Mouse (Mus musculus): ENCODE measurements around the gene Nlrc5. TPM values are rescaled to one million over a fixed set of nuclear protein-coding genes. Genes with fewer than 3 reads are reported as not detected.

Gene Nlrc5
- total RNA-seq, 2 experiments from 2014 or later: 0.77 to 10.7 TPM

DNA sequence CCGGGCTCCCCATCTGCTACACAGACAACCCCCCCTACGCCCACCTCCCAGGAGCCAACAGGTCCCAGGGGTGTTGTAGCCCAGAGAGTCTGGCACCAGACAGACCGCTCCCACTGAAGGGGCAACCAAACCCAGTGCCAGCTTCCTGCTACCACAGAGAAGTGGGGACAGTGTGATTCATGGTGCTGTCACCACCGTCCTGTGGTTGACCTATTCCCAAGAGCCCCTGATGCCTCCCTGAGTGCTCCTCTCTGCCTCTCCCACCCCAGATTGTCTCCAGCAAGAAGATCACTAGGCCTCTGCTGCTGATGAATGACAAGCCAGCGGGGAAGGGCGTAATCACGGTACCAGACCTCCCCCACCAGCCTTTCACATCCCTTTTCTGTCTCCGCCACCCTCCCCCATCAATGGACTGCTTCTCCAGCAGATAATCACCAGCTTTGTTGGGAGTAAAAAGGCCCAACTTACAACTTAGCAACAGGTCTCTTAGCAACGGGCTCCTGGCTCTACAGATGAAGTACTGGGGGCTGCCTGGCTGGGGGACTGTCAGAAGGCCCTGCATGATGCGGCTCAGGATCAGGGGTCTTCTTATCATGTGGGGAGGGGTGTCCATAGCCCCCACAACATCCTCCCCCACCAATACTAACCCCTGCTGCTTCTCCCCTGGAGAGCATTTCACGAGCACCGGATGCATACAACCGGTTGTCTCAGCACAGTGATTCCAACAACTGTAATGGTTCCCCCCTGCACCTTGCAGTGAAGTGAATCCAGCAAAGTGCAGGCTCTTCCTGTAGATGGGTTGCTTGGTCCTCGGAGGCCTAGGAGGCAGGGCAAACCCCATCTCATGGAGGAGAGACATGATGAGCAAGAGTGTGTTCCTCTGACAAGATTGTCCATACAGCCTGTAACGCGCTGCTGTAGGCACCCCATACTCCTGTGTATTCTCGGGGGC lies 117.6 kb downstream of the Nlrc5 start:
- ATAC-seq (replicated peaks; ENCODE audit: low FRiP score, poor library complexity, severe bottlenecking): no peak

DNA sequence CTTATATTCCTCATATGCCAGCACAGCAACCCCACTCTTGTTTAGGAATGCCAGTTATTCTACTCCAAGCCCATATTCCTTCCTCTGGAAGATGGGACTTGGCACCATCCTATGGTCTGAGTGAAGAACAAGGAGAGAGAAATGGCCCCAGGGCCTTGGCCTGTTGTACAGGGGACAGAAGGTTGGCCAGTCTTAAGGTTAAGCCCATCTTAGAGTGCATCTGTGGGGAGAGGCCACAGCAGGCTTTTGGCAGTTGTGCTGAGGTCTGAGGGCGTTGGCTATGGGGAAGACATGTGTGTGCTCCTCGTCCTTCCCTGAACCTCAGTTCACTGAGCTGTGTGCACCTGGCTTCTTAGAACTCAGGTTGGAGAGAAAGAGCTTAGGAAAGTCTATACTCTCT lies 118.5 kb downstream of the Nlrc5 start:
- ATAC-seq (replicated peaks; ENCODE audit: low FRiP score, poor library complexity, severe bottlenecking): no peak

DNA sequence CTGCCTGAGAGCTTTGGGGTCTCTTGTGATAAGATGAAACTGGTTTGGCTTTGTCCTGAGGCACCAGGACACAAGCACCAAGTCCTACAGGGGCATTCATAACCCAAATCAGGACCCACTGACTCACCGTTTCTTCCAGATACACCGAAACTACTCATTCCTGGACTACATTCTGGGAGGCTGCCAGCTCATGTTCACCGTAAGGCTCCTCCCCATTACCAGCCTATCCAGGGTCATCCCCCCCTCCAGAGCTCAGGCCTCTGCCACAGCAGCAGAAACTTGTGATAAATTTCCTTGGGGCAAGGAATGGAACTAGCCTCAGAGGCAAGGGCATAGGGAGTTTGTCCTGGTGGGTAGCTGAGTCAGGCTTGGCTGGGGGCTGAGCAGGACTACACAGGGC lies 123.1 kb downstream of the Nlrc5 start:
- no peak for ATAC-seq (replicated peaks; ENCODE audit: low FRiP score, poor library complexity, severe bottlenecking)

DNA sequence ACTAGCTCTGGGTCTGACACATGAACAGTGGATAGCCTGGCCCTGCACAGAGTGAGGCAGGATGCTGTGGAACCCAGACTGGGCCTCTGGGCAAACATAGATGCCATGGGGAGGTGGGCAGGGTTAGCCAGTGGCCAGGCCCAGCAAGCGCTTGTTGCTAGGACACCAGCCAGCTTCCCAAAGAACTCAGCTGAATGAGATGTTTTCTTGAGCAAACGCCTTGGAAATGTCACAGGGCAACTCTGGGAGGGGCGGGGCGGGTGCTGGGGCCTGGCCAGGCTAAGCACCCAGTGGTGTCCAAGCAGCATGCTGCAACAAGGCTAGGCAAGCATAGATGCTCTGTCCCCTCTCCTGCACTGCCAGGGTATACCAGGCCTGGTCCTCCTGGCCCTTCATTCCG lies 127.1 kb downstream of the Nlrc5 start:
- ATAC-seq (replicated peaks; ENCODE audit: low FRiP score, poor library complexity, severe bottlenecking): no peak

DNA sequence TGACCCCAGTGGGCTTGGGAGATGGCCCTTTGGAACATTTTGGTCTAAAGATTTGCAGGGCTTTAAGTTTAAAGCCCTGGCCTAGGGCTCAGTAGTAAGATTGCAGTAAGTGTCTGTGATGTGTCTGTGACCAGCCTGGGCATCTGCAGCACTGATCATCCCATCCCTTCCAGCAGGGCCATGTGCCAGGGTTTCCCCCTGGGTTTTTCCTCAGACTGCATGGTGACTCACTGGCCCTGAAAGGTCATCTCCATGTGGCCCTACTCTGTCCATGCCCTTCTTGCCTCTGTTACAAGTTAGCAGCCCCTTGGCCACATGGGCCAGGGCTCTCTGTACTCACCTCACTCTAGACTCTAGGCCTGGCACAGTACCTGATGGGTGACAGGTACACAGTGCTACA lies 130.3 kb downstream of the Nlrc5 start:
- ATAC-seq (replicated peaks; ENCODE audit: low FRiP score, poor library complexity, severe bottlenecking): no peak

DNA sequence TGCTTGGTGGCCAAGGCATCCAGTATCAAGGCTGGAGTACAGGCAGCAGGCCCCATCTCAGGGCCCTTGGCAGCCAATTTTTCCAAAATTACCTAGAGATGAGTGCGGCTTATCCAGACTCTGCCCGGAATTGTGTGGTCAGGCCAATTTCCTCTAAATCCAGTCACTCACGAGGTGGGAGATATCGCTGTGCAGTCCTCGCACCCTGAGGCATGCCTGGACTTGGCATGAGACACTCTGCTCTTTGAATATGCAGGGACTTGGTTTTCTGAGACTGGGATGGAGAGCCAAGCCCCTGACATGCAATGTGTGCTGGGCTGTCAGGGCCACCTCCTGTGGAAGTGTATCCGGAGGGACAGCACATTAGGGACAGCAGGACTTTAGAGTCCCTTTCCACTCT lies 131.9 kb downstream of the Nlrc5 start:
- ATAC-seq (replicated peaks; ENCODE audit: low FRiP score, poor library complexity, severe bottlenecking): no peak

DNA sequence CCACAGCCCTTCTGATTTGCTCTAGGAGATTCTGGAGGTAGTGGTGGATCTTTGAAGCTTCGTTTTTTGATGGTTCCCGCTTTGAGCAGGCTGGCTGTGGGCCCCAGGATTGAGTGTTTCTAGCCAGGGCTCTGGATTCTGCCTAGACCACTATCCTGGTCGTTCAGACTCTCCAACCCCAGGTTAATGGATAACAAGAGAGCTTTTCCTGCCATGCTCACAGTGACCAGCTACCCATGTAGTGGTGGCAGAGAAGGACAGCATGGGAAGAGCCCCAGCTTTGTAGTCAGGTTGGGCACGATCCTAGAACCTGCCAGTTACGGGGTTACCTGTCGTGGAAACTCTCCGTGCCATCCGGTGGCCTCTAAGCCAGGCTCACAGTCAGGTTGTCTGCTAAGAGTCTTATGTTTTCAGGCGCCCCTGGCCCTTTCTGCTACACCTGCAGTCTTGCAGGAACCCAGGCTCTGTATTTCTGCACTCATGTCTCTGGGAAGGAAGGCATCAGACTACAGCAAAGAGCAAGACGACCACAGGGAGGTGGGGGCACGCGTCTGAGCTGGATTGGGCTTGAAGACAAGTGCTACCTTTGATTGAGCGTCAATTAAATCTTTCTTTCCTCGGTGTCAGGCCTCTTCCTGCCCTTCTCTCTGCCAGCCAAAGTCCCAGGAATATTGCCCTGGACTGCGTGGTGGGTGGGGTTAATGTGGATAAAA lies 132.4 kb downstream of the Nlrc5 start:
- ATAC-seq (replicated peaks; ENCODE audit: low FRiP score, poor library complexity, severe bottlenecking): no peak

DNA sequence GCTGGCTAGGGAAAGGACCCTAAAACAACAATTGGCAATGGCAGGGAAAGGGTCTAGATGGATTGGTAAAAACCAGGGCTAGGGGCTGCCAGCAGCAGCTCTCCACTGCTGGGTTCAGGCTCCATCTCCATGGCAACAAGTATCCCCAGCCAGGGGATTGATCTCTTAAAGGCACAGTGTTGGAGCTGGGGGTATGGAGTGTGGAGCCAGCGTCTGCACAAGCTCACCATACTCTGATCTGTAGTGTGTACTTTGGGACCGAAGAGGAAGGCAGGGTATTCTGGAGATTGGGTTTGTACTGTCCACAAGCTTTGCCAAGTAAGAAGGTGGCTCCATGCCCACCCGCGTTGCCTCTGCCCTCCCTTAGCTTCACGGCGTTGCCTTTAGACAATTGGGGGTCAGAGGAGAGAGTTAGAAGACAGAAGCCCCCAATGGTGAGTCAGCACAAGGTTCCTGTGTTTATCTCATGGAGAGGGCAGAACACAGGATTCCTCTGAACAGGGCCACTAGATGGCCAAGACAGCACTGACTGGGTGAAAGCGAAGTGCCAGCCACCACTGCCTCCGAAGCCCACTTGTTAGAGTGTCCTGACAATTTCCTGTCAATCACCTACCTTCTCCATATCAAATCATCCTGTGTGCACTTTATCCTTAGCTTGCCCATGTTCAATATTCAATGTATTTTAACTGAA lies 133.1 kb downstream of the Nlrc5 start:
- no peak for ATAC-seq (replicated peaks; ENCODE audit: low FRiP score, poor library complexity, severe bottlenecking)

DNA sequence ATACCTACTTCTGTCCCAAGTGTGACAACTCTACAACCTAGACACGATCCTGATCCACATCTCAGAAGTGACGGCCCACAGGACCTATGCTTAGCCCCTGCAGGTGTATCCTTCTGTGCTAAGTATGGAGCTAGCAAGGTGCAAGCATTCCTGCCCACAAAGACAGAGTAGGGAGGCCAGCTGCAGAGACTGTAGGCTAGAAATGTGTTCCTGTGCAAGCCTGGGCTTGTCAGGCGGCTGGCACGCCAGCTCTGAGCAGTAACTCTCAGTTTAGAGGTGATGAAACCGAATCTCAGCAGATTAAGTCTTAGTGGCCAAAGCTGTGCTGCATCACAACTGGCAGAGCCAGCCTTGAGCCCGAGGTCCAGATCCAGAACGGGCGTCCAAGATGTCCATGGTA lies 133.9 kb downstream of the Nlrc5 start:
- ATAC-seq (replicated peaks; ENCODE audit: low FRiP score, poor library complexity, severe bottlenecking): no peak

DNA sequence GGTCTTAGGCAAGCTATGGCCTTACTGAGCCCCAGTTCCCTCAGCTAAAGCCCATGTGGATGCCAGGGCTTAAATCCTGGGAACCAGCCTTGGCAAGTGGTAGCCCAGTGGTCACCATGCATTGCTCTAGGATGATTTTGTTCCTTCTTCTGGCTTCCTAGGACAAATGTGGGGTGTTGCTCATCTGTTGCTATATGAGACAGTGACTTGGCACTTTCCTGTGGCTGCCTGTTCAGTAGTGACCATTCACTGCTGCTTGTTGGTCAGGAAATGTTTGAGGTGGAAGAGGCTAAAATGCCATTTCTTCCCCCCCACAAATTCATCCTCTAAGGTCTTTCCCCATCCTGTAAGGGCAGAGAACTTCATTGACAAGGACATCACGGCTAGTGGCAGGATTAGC lies 135.3 kb downstream of the Nlrc5 start:
- ATAC-seq (replicated peaks; ENCODE audit: low FRiP score, poor library complexity, severe bottlenecking): no peak

DNA sequence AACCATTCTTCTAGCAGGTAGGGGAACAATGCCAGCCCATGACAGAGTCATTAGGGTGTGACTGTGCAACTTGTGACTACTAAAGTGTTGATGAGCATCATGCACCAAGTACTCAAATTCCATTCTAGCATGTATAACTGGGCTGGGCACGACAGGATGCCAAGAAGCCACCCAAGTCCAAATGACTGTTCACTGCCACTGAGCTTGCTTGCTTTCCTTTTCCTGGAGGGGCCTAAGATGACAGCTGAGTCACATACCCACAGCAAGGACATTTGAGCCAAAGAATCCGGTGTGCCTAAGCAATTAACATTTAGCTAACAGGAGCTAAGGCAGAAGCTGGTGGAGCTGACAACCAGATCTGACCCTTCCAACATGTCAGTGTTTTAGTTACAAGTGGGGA lies 137.7 kb downstream of the Nlrc5 start:
- no peak for ATAC-seq (replicated peaks; ENCODE audit: low FRiP score, poor library complexity, severe bottlenecking)

DNA sequence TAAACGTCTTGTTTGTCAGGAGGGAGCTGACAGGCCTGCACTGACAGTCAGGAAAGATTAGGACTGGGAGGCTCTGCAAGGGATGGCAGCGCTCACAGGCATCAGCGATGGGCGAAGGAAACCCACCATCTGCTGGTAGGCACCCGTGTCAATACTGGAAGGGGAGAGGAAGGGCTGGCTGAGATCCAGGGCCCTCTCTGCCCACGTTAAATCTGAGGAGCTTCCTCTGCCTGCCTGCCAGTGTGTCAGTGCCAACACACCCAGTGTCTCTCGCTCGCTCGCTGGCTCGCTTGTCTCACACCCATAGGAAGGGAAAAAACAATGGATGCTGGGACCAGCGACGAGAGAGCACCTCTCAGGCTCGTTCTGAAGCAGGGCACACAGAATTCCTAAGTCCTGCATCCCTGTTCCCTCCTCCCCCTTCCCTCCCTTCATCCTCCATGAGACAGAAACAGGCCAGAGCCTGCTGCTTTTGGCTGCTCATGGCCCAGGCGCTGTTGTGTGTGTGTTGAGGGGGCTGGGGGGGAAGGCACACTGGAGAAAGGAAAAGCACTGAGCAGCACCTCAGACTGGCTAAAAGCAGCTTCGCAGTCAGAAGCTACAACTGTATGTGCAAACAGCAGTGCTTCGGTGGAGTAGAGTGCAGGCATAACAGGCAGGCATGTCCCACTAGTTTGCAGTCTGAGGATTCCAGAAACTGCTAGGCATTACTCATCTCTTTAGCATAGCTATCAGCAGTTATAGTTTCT lies 140.2 kb downstream of the Nlrc5 start:
- no peak for ATAC-seq (replicated peaks; ENCODE audit: low FRiP score, poor library complexity, severe bottlenecking)

DNA sequence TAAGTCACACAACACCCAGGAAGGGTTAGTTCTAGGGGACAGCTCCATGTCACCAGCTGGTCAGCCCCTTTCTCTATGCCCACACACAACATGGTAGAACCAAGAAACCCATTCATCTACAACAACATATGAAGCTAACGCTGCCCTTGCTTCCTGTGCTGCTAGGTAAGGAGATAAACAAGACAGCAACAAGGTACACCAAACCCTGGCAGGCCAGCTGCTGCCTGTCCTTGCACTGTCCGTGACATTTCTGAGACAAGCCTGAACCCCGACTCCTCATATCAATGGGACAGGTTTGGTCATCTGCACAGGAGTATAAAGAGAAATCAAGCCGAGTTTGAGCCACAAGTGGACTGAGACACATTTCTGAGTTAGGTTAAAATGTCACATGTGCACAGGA lies 141.0 kb downstream of the Nlrc5 start:
- no peak for ATAC-seq (replicated peaks; ENCODE audit: low FRiP score, poor library complexity, severe bottlenecking)

Other genes with a start within 250 kb of the Nlrc5 start
- 6.5 and 6.9 TPM in 2 replicates for gene Nup93, start 219.8 kb upstream of the Nlrc5 start, total RNA-seq (2015; ENCODE audit: low replicate concordance)
- gene Nup93, start 219.8 kb upstream of the Nlrc5 start, total RNA-seq (2017; ENCODE audit: low replicate concordance): 8.6 and 11.0 TPM in 2 replicates
- gene Slc12a3, start 105.2 kb upstream of the Nlrc5 start, total RNA-seq (2015; ENCODE audit: low replicate concordance): 2.5 TPM in 1 of 2 replicates, not detected in the other
- gene Slc12a3, start 105.2 kb upstream of the Nlrc5 start, total RNA-seq (2017; ENCODE audit: low replicate concordance): 0.34 TPM in 1 of 2 replicates, not detected in the other
- gene Herpud1, start 47.9 kb upstream of the Nlrc5 start, total RNA-seq (2015; ENCODE audit: low replicate concordance): 52.1 and 56.6 TPM in 2 replicates
- gene Herpud1, start 47.9 kb upstream of the Nlrc5 start, total RNA-seq (2017; ENCODE audit: low replicate concordance): 60.9 and 70.5 TPM in 2 replicates
- 39.0 and 44.9 TPM in 2 replicates for gene Cpne2, start 98.6 kb downstream of the Nlrc5 start, total RNA-seq (2015; ENCODE audit: low replicate concordance)
- 16.8 and 30.0 TPM in 2 replicates for gene Cpne2, start 98.6 kb downstream of the Nlrc5 start, total RNA-seq (2017; ENCODE audit: low replicate concordance)
- 13.0 and 19.2 TPM in 2 replicates for gene Rspry1, start 167.6 kb downstream of the Nlrc5 start, total RNA-seq (2015; ENCODE audit: low replicate concordance)
- gene Rspry1, start 167.6 kb downstream of the Nlrc5 start, total RNA-seq (2017; ENCODE audit: low replicate concordance): 7.8 and 12.7 TPM in 2 replicates
- 9.8 and 15.9 TPM in 2 replicates for gene Fam192a, start 167.6 kb downstream of the Nlrc5 start, total RNA-seq (2015; ENCODE audit: low replicate concordance)
- gene Fam192a, start 167.6 kb downstream of the Nlrc5 start, total RNA-seq (2017; ENCODE audit: low replicate concordance): 40.8 and 44.3 TPM in 2 replicates
- 16.1 and 18.0 TPM in 2 replicates for gene Arl2bp, start 232.2 kb downstream of the Nlrc5 start, total RNA-seq (2015; ENCODE audit: low replicate concordance)
- 27.9 and 32.5 TPM in 2 replicates for gene Arl2bp, start 232.2 kb downstream of the Nlrc5 start, total RNA-seq (2017; ENCODE audit: low replicate concordance)